Comparison of ENCODE assay signal across 8 mouse cellular contexts in genomic region chr9:114912680-114913649, GRCm38 (mm10). TPM values are rescaled to one million over a fixed set of nuclear protein-coding genes. Genes with fewer than 3 reads are reported as not detected.
A peak's percentile ranks its signal among the peaks of the same experiment; 100 is the strongest.
DNase-seq lines count a peak whose midpoint lies in the region; ATAC-seq and TF ChIP-seq lines count a peak whose summit lies in the region.

No protein-coding gene starts in this region.

- DNase-seq in heart, adult 2 months = peak; percentile 60 to 74
- peak; percentile 69 for DNase-seq in brain, embryonic 18.5 days (ENCODE audit: low read depth, low spot score)
- peak; percentile 95 for DNase-seq in forebrain, embryonic 14.5 days (ENCODE audit: low spot score)
- DNase-seq in left cerebral cortex, adult 2 months (ENCODE audit: extremely low spot score in 1 of 2, low spot score in 2 of 2) = peak; percentile 79 to 85
- peak; percentile 87 for DNase-seq in mesoderm, embryonic 11.5 days (ENCODE audit: low read depth, low spot score)
- peak; percentile 75 for DNase-seq in splenic B cell, adult 2 months (ENCODE audit: low read depth, low spot score)

- no peak overlapping the region for H3K4me3 ChIP-seq in heart, adult 2 months
- H3K4me3 ChIP-seq in heart, embryonic 12.5 days = no peak overlapping the region
- H3K4me3 ChIP-seq in forebrain, embryonic 14.5 days (ENCODE audit: low read depth, low read length) = no peak overlapping the region
- H3K4me3 ChIP-seq in hindbrain, embryonic 15.5 days = no peak overlapping the region
- H3K4me3 ChIP-seq in left cerebral cortex, adult 2 months = no peak overlapping the region

- H3K27me3 ChIP-seq in heart, adult 2 months (ENCODE audit: control insufficient read depth, insufficient read depth, low read length) = no peaks in the 10 kb centered on the region
- H3K27me3 ChIP-seq in heart, embryonic 12.5 days (replicated peaks) = no peaks in the 10 kb centered on the region
- no peaks in the 10 kb centered on the region for H3K27me3 ChIP-seq in forebrain, embryonic 14.5 days (replicated peaks; ENCODE audit: control insufficient read depth, insufficient read depth, low read length)
- H3K27me3 ChIP-seq in hindbrain, embryonic 15.5 days = no peaks in the 10 kb centered on the region
- H3K27me3 ChIP-seq in splenic B cell, adult 2 months (ENCODE audit: control insufficient read depth, insufficient read depth, low read length, poor library complexity, severe bottlenecking) = no peaks in the 10 kb centered on the region

- H3K4me1 ChIP-seq in heart, adult 2 months (ENCODE audit: control insufficient read depth, insufficient read depth, low read length) = peaks cover 7% of the 10 kb centered on the region
- peaks cover 19% of the 10 kb centered on the region for H3K4me1 ChIP-seq in heart, embryonic 12.5 days (replicated peaks)
- no peaks in the 10 kb centered on the region for H3K4me1 ChIP-seq in forebrain, embryonic 14.5 days (ENCODE audit: control insufficient read depth, insufficient read depth, low read length)
- 0 out of 2 replicates have a peak, but pooled peaks cover 5% of the 10 kb centered on the region for H3K4me1 ChIP-seq in hindbrain, embryonic 15.5 days (replicated peaks)

- peak; percentile 86 for TF ChIP-seq CTCF in heart, adult 2 months (IDR thresholded peaks at IDR 0.05)
- peak; percentile 85 for TF ChIP-seq CTCF in left cerebral cortex, adult 2 months (IDR thresholded peaks at IDR 0.05)

- H3K27ac ChIP-seq in heart, adult 2 months = no peak overlapping the region
- no peak overlapping the region for H3K27ac ChIP-seq in heart, embryonic 12.5 days (ENCODE audit: poor library complexity, severe bottlenecking)
- no peak overlapping the region for H3K27ac ChIP-seq in forebrain, embryonic 14.5 days (ENCODE audit: low read depth, low read length)
- H3K27ac ChIP-seq in hindbrain, embryonic 15.5 days (replicated peaks) = no peak overlapping the region
- no peak overlapping the region for H3K27ac ChIP-seq in left cerebral cortex, adult 2 months

- intact Hi-C loops in heart, adult 2 months (cut with DNase I) = loop anchor here (1.0 to 5.0 kb wide), 3 partner anchors 44 to 161 kb away; no protein-coding TSS in a partner anchor
- intact Hi-C loops in left cerebral cortex, adult 2 months (cut with DNase I) = loop anchor here (2.0 to 5.0 kb wide), 3 partner anchors 44 to 349 kb away; no protein-coding TSS in a partner anchor

- no peak for TF ChIP-seq POLR2A in heart, adult 2 months (IDR thresholded peaks at IDR 0.05; ENCODE audit: insufficient read depth, low read depth, low read length)

- H3K4me2 ChIP-seq in heart, embryonic 12.5 days = no peak overlapping the region
- H3K4me2 ChIP-seq in forebrain, embryonic 14.5 days (ENCODE audit: low read length) = no peak overlapping the region
- no peak overlapping the region for H3K4me2 ChIP-seq in hindbrain, embryonic 15.5 days

- no peaks in the 10 kb centered on the region for H3K36me3 ChIP-seq in heart, adult 2 months (ENCODE audit: control insufficient read depth, insufficient read depth, low read length)
- H3K36me3 ChIP-seq in heart, embryonic 12.5 days = peaks cover 48% of the 10 kb centered on the region
- peaks cover 25% of the 10 kb centered on the region for H3K36me3 ChIP-seq in forebrain, embryonic 14.5 days (ENCODE audit: control insufficient read depth, insufficient read depth, low read length)
- H3K36me3 ChIP-seq in hindbrain, embryonic 15.5 days = peaks cover 28% of the 10 kb centered on the region
- H3K36me3 ChIP-seq in splenic B cell, adult 2 months (ENCODE audit: control insufficient read depth, insufficient read depth, low read length, poor library complexity, severe bottlenecking) = peaks cover 12% of the 10 kb centered on the region

- TF ChIP-seq EP300 in heart, adult 2 months (IDR thresholded peaks at IDR 0.05; ENCODE audit: insufficient read depth, low read depth, low read length) = no peak

- no peaks in the 10 kb centered on the region for H3K9me3 ChIP-seq in heart, embryonic 12.5 days (replicated peaks)
- no peaks in the 10 kb centered on the region for H3K9me3 ChIP-seq in forebrain, embryonic 14.5 days (replicated peaks; ENCODE audit: control insufficient read depth, low read length)
- H3K9me3 ChIP-seq in hindbrain, embryonic 15.5 days = no peaks in the 10 kb centered on the region

- H3K9ac ChIP-seq in heart, adult 2 months (ENCODE audit: low read depth, low read length) = no peak overlapping the region
- no peak overlapping the region for H3K9ac ChIP-seq in heart, embryonic 12.5 days
- no peak overlapping the region for H3K9ac ChIP-seq in forebrain, embryonic 14.5 days (ENCODE audit: low read length)
- no peak overlapping the region for H3K9ac ChIP-seq in hindbrain, embryonic 15.5 days

- no peaks in the 10 kb centered on the region for H3K79me2 ChIP-seq in heart, adult 2 months (replicated peaks; ENCODE audit: control insufficient read depth, insufficient read depth, low read length)

- no peak for ATAC-seq in heart, embryonic 12.5 days (ENCODE audit: insufficient number of reproducible peaks, low FRiP score)
- peak; percentile 75; the same call in 1 of the 2 replicates for ATAC-seq in forebrain, embryonic 14.5 days
- ATAC-seq in hindbrain, embryonic 15.5 days (ENCODE audit: low FRiP score, low read depth) = peak; percentile 34; the same call in 1 of the 2 replicates

- WGBS in heart, adult 2 months = 52% methylated on average over 18 of the region's 18 CpGs
- 54% methylated on average over 18 of the region's 18 CpGs for WGBS in heart, embryonic 12.5 days
- 46% methylated on average over 18 of the region's 18 CpGs for WGBS in forebrain, embryonic 14.5 days
- 46% methylated on average over 18 of the region's 18 CpGs for WGBS in hindbrain, embryonic 15.5 days

RNA-seq across cellular contexts. Expression of gene Gpd1l, which starts 20.8 kb away (rescaled TPM):
- total RNA-seq in heart, adult 2 months (2021) = 10 to 100 TPM; 36.9 to 42.0 TPM
- polyA plus RNA-seq in heart, adult 2 months (2012; rRNA removed) = 33.3 and 59.3 TPM in 2 replicates
- 15.5 and 19.3 TPM in 2 replicates for polyA plus RNA-seq in heart, embryonic 12.5 days (2016; fragmentation: Nextera tagmentation; extraction: Ambion mirVana)
- 10.6 and 14.1 TPM in 2 replicates for polyA plus RNA-seq in forebrain, embryonic 14.5 days (2014; fragmentation: Nextera tagmentation; extraction: Ambion mirVana)
- 35.2 and 38.5 TPM in 2 replicates for polyA plus RNA-seq in hindbrain, embryonic 15.5 days (2015; fragmentation: Nextera tagmentation; extraction: Ambion mirVana)
- total RNA-seq in left cerebral cortex, adult 2 months (2021) = 10 to 100 TPM; 82.0 to 88.7 TPM
